Mouse (Mus musculus) embryonic facial prominence, embryonic 15.5 days (tissue): ENCODE results near the gene Fam3a. TPM values are rescaled to one million over a fixed set of nuclear protein-coding genes. Genes with fewer than 3 reads are reported as not detected.

ENCODE experiments used
- polyA plus RNA-seq: library from polyadenylated mRNA; unstranded; fragments of >200 nt; fragmentation: Nextera tagmentation; extraction: Ambion mirVana; gene quantifications from 2 replicates; pipeline ENCODE4 v1.2.1, GENCODE M21; 2015

Gene Fam3a
- polyA plus RNA-seq, 1 experiment from 2014 or later, result 48.2 TPM

Other genes starting within 250 kb of the Fam3a start
- not detected in 2 replicates for gene Tex28, start 225.4 kb downstream of the Fam3a start, polyA plus RNA-seq
- not detected in 2 replicates for gene Tktl1, start 216.0 kb downstream of the Fam3a start, polyA plus RNA-seq
- gene Flna, start 143.5 kb downstream of the Fam3a start, polyA plus RNA-seq, result 226 and 234 TPM in 2 replicates
- 26.5 and 28.8 TPM in 2 replicates for gene Emd, start 138.6 kb downstream of the Fam3a start, polyA plus RNA-seq
- gene Rpl10, start 122.5 kb downstream of the Fam3a start, polyA plus RNA-seq, result 678 and 798 TPM in 2 replicates
- 98.0 and 103 TPM in 2 replicates for gene Taz, start 111.4 kb downstream of the Fam3a start, polyA plus RNA-seq
- 16.8 and 20.1 TPM in 2 replicates for gene Dnase1l1, start 110.9 kb downstream of the Fam3a start, polyA plus RNA-seq
- 158 and 160 TPM in 2 replicates for gene Atp6ap1, start 96.2 kb downstream of the Fam3a start, polyA plus RNA-seq
- gene Gdi1, start 88.3 kb downstream of the Fam3a start, polyA plus RNA-seq, result 223 and 260 TPM in 2 replicates
- gene Fam50a, start 80.2 kb downstream of the Fam3a start, polyA plus RNA-seq, result 66.6 and 68.3 TPM in 2 replicates
- gene Plxna3, start 64.2 kb downstream of the Fam3a start, polyA plus RNA-seq, result 20.2 and 21.5 TPM in 2 replicates
- 96.2 and 101 TPM in 2 replicates for gene Lage3, start 39.7 kb downstream of the Fam3a start, polyA plus RNA-seq
- gene Ubl4a, start 20.1 kb downstream of the Fam3a start, polyA plus RNA-seq, result 76.4 and 78.5 TPM in 2 replicates
- 20.9 and 23.4 TPM in 2 replicates for gene Slc10a3, start 19.9 kb downstream of the Fam3a start, polyA plus RNA-seq
- gene Ikbkg, start within 50 bp of the Fam3a start, polyA plus RNA-seq, result 20.3 and 21.4 TPM in 2 replicates
- gene G6pdx, start 35.9 kb upstream of the Fam3a start, polyA plus RNA-seq, result 54.1 and 65.4 TPM in 2 replicates
- gene Gm6880, start 88.1 kb upstream of the Fam3a start, polyA plus RNA-seq, result 0.84 TPM in 1 of 2 replicates, not detected in the other
- not detected in 2 replicates for gene Olfr1326-ps1, start 181.6 kb upstream of the Fam3a start, polyA plus RNA-seq
- gene Olfr1325, start 199.4 kb upstream of the Fam3a start, polyA plus RNA-seq, result 0.17 TPM in 1 of 2 replicates, not detected in the other